Mouse (Mus musculus) lung, embryonic 14.5 days (tissue): ENCODE measurements at regions not wholly inside any gene's neighbourhood (a gene's known extent, or its start where the extent isn't known, plus 50 kb on each side); places are given as distances from the start of the nearest gene placed in this dataset.

Experiments
- ATAC-seq: fragments of 200-750 bp; cut with Nextera tagmentation; 2 replicates; pipeline ENCODE4 v1.8.0; 2017; ENCODE audit warnings: mild to moderate bottlenecking, moderate TSS enrichment, moderate library complexity; ENCODE audit not compliant: insufficient read depth
- DNase-seq: peaks from one replicate; pipeline ENCODE4 v3.0.0-alpha.2; 2015
- H3K27ac ChIP-seq: fragments of 300-500 bp; sonication (generic); 2 replicates; pipeline ENCODE4 v1.5.1; 2014; ENCODE audit warnings: low read depth, mild to moderate bottlenecking, moderate library complexity
- H3K27me3 ChIP-seq: fragments of 300-500 bp; sonication (generic); 2 replicates; pipeline ENCODE4 v1.6.1; 2014; ENCODE audit warnings: low read length, control low read depth; ENCODE audit not compliant: insufficient read depth
- H3K36me3 ChIP-seq: fragments of 300-500 bp; sonication (generic); 2 replicates; pipeline ENCODE4 v1.6.1; 2014; ENCODE audit warnings: control low read depth; ENCODE audit not compliant: insufficient read depth
- H3K4me1 ChIP-seq: fragments of 300-500 bp; sonication (generic); 2 replicates; pipeline ENCODE4 v1.6.1; 2014; ENCODE audit warnings: antibody characterized with exemption, control low read depth; ENCODE audit not compliant: insufficient read depth
- H3K4me2 ChIP-seq: fragments of 300-500 bp; sonication (generic); 2 replicates; pipeline ENCODE4 v1.6.1; 2014; ENCODE audit warnings: mild to moderate bottlenecking
- H3K4me3 ChIP-seq: fragments of 300-500 bp; sonication (generic); 2 replicates; pipeline ENCODE4 v1.5.1; 2014; ENCODE audit warnings: low read depth, low read length
- H3K9ac ChIP-seq: fragments of 300-500 bp; sonication (generic); 2 replicates; pipeline ENCODE4 v1.6.1; 2014
- H3K9me3 ChIP-seq: fragments of 300-500 bp; sonication (generic); 2 replicates; pipeline ENCODE4 v1.6.1; 2016; ENCODE audit warnings: low read depth, low read length, control low read depth
- CTCF ChIP-seq: IDR thresholded peaks from 2 replicates; pipeline ENCODE4 v1.5.1; 2016; ENCODE audit warnings: antibody characterized with exemption, low read depth
- WGBS: fragments of 180-500 bp; shearing (Covaris S2); extraction: QIAGEN DNeasy Blood & Tissue Kit; methylation state at CpG from one replicate; pipeline ENCODE4 v1.1.7; 2014; 5-methylcytosine and 5-hydroxymethylcytosine counted together

DNA sequence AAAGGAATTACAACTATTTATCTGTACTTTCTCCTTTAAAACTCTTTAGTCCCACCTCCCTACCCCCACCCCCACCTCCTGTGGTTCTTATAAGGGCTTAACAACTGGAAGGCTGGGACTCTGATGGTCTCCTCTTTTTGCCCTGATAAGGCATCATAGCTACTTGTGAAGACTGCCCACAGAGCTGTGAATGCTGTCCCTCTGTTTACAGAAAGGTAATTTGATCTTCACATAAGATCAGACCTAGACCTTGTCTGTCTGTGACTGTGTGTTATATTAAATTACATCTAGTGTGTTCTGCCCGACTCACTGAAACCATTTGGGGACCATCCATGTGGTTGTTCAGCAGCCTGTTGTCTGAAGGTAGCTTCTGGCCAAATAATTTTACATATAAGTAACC lies 175.3 kb upstream of the Rspo3 start:
- H3K36me3 ChIP-seq: no peaks in the 10 kb centered on the region
- WGBS: 6% methylated on average over 1 of the region's 1 CpGs
- no peak overlapping the region for H3K4me2 ChIP-seq
- no peak overlapping the region for H3K4me3 ChIP-seq
- no peak for TF ChIP-seq CTCF
- DNase-seq (no peak), ATAC-seq (no peak)
- no peaks in the 10 kb centered on the region for H3K4me1 ChIP-seq
- no peak overlapping the region for H3K9ac ChIP-seq
- no peaks in the 10 kb centered on the region for H3K27me3 ChIP-seq
- no peaks in the 10 kb centered on the region for H3K9me3 ChIP-seq
- H3K27ac ChIP-seq: no peak overlapping the region

DNA sequence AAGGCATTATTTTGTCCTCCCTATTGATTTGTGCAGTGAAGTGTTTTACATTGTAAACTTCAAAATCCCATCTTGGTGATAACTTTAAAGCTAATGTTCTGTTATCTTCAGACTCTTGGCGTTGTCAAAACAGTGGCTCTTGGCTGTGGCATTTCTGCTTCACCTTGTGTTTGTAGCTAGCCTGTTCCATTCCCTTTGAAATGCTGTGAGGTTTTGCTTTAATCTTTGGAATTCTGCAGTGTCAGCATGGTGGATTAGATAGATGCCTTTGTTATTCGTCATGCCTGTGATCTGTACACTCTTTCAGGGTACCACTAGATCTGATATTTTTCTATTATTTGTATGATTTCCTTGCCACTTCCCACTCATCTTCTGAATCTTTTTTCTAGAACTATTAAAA lies 173.0 kb upstream of the Rspo3 start:
- no peak for DNase-seq
- Histone ChIP-seq H3K27ac (no peak overlapping the region), H3K4me3 (no peak overlapping the region), H3K27me3 (no peaks in the 10 kb centered on the region), H3K9me3 (no peaks in the 10 kb centered on the region), H3K4me2 (no peak overlapping the region), H3K36me3 (no peaks in the 10 kb centered on the region), H3K4me1 (no peaks in the 10 kb centered on the region), H3K9ac (no peak overlapping the region)
- TF ChIP-seq CTCF: no peak
- WGBS: 8% methylated on average over 2 of the region's 2 CpGs
- no peak for ATAC-seq

DNA sequence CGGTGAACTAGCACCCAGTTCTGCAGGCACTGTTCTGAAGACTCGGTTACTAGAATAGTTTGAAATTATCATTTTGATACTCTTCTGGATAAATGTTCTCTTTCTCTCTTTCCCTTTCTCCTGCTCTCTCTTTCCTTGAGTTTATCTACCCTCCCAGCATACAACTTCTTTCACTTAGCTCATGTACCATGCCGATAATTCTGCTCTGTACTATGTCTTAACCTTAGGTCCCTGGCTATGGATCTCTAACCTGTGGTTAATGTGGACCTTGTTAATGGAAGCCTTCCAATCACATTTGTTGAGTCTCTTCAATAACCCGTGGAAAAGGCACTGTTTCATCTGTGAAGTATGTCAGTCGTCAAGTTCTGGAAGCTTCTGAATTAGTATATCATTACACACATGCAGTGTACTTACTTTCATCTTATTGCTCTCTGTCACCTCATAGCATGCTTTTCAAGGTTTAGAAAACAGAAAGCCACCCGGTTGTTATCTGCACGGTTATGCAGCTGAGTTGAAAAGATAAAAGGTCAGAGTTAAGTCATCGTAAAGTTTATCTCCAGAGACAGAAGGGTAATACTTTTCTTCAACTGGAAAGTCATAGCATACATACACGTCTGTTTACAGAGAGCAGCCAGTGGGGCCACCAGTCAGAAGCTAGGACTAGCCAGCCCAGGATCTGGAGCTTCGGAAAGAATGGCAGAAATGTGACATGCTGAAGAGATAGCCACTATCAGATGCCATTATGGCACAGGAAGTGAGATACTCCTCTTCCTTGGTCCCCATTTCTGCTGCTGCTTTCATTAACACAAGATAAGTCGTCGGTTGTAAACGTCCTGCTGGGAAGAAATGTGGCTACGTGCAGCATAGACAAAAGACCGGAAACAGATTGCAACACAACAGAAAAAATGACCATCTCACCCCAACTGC lies 157.6 kb upstream of the Rspo3 start:
- no peak for TF ChIP-seq CTCF
- H3K27ac ChIP-seq: no peak overlapping the region
- no peaks in the 10 kb centered on the region for H3K36me3 ChIP-seq
- ATAC-seq (no peak), DNase-seq (no peak)
- H3K4me1 ChIP-seq: no peaks in the 10 kb centered on the region
- WGBS: 48% methylated on average over 15 of the region's 15 CpGs
- H3K4me3 ChIP-seq: no peak overlapping the region
- H3K4me2 ChIP-seq: no peak overlapping the region
- no peaks in the 10 kb centered on the region for H3K9me3 ChIP-seq
- H3K27me3 ChIP-seq: no peaks in the 10 kb centered on the region
- no peak overlapping the region for H3K9ac ChIP-seq

DNA sequence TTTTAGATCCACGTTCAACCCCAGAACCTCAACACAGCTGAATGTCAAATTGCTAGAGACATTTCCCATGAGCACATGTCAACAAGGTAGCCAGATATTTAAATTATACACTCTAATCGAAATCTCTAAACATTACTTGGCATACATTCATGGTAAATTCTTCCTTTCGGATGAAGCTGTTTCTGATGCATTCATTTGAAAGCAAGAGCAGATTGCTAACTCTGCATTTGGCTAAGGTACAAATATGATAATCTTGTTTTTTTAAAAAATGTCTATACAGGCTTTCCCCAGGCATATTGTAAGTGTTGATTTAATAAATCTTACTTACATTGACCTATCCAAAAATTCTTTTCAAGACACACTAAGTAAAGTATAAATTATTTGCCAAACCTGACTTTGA lies 153.9 kb upstream of the Rspo3 start:
- no peaks in the 10 kb centered on the region for H3K9me3 ChIP-seq
- H3K36me3 ChIP-seq: no peaks in the 10 kb centered on the region
- H3K4me2 ChIP-seq: no peak overlapping the region
- ATAC-seq (no peak), DNase-seq (peak; percentile 25)
- H3K9ac ChIP-seq: no peak overlapping the region
- no peak overlapping the region for H3K4me3 ChIP-seq
- no peak overlapping the region for H3K27ac ChIP-seq
- no peak for TF ChIP-seq CTCF
- H3K4me1 ChIP-seq: no peaks in the 10 kb centered on the region
- 45% methylated on average over 3 of the region's 3 CpGs for WGBS
- no peaks in the 10 kb centered on the region for H3K27me3 ChIP-seq

DNA sequence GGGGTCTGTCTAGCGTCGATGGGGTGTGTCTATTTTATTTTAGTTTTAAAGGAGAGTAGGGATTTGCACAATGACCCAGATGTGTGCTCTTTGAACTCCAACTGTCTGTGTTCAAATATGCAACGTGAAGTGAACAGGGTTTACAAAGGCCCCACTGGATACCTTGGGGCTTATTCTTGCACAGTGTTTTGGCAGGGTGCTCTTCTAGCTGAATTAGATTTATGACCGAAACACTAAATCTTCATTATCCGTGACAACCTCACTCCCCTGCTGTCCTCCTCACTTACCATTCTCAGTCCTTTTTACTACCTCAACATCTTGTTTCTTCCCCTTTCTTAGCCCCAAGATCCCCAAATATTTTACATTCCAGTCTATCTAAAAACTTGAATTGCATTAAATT lies 151.3 kb upstream of the Rspo3 start:
- no peak for DNase-seq
- 59% methylated on average over 5 of the region's 5 CpGs for WGBS

DNA sequence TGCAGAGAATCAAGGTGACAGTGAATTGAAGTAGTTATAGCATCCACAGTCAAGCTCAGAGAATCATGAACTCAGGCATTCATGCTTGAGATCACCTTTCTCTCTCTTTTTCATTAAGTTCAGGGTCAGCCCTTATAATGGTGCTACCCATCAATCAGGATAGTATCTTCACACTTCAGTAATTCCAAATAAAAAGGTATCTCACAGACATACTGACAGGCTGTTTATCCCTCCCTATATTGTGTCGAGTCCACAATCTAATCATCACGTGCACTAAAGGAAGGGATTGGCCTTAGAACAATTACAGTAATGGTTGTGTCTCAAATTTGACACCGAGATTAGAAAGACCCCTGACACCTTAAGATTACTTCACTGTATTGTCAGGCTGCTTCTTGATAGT lies 138.7 kb upstream of the Rspo3 start:
- Histone ChIP-seq H3K27me3 (no peaks in the 10 kb centered on the region), H3K9me3 (no peaks in the 10 kb centered on the region), H3K9ac (no peak overlapping the region), H3K4me3 (no peak overlapping the region), H3K36me3 (no peaks in the 10 kb centered on the region), H3K4me1 (no peaks in the 10 kb centered on the region), H3K27ac (no peak overlapping the region), H3K4me2 (no peak overlapping the region)
- DNase-seq: no peak
- ATAC-seq: no peak
- no peak for TF ChIP-seq CTCF
- 29% methylated on average over 3 of the region's 3 CpGs for WGBS

More for the DNA sequence above, 151.3 kb upstream of the Rspo3 start:
- no peak overlapping the region for H3K27ac ChIP-seq
- no peak overlapping the region for H3K9ac ChIP-seq
- H3K27me3 ChIP-seq: no peaks in the 10 kb centered on the region
- TF ChIP-seq CTCF: no peak
- ATAC-seq: no peak
- H3K4me3 ChIP-seq: no peak overlapping the region
- H3K4me1 ChIP-seq: no peaks in the 10 kb centered on the region
- H3K9me3 ChIP-seq: no peaks in the 10 kb centered on the region
- H3K4me2 ChIP-seq: no peak overlapping the region
- H3K36me3 ChIP-seq: no peaks in the 10 kb centered on the region

DNA sequence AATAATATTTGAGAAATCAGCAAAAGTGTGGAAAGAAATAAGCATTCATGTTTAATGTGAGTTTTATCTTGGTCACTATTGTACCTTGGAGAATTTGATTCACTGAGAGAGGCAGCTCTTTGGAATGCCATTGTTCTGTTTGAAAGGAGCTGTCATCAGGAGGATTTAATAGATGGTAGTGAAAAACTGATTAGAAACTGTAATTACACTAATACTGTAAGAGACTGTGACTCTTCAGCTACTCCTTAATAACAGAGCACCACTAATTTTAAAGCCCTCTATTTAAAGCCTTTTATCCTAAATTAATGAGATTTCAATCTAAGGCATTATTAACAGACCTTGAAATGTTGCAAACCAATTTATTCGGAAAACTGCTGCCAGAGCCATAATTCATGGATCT lies 126.1 kb upstream of the Rspo3 start:
- Histone ChIP-seq H3K36me3 (no peaks in the 10 kb centered on the region), H3K9me3 (no peaks in the 10 kb centered on the region), H3K4me1 (no peaks in the 10 kb centered on the region), H3K4me3 (no peak overlapping the region), H3K9ac (no peak overlapping the region), H3K27ac (no peak overlapping the region), H3K27me3 (no peaks in the 10 kb centered on the region), H3K4me2 (no peak overlapping the region)
- 68% methylated on average over 1 of the region's 1 CpGs for WGBS
- TF ChIP-seq CTCF: no peak
- DNase-seq: no peak
- no peak for ATAC-seq
